Mouse (Mus musculus) G1E-ER4 (cell line): ENCODE data around the gene Uba52. TPM values are rescaled to one million over a fixed set of nuclear protein-coding genes. Genes with fewer than 3 reads are reported as not detected.

ENCODE experiments used
- GATA1 ChIP-seq: IDR thresholded peaks from one replicate; pipeline ENCODE4 v1.8.0; 2012; ENCODE audit warnings: low read length, inconsistent platforms
- polyA plus RNA-seq: library from polyadenylated mRNA; stranded (reverse); fragments of >175 nt; gene quantifications from 2 replicates; pipeline ENCODE4 v1.2.3, GENCODE M21; 2012

The Uba52 gene
- polyA plus RNA-seq, 1 experiment, result 421 TPM

- no peak for TF ChIP-seq GATA1
These were observed 50.4 kb downstream of the Uba52 start for GRCm38 (mm10) chr8:70460199-70460598.

- TF ChIP-seq GATA1, result no peak
These were observed 51.0 kb downstream of the Uba52 start for GRCm38 (mm10) chr8:70459636-70460035.

GRCm38 (mm10) chr8:70458462-70458861 is 52.1 kb downstream of the Uba52 start:
- no peak for TF ChIP-seq GATA1

Other genes starting within 250 kb of the Uba52 start
- gene Homer3, start 228.0 kb downstream of the Uba52 start, polyA plus RNA-seq, result 34.3 and 37.1 TPM in 2 replicates
- 41.5 and 54.5 TPM in 2 replicates for gene Ddx49, start 208.3 kb downstream of the Uba52 start, polyA plus RNA-seq
- 311 and 375 TPM in 2 replicates for gene Cope, start 208.3 kb downstream of the Uba52 start, polyA plus RNA-seq
- not detected in 2 replicates for gene Cers1, start 195.0 kb downstream of the Uba52 start, polyA plus RNA-seq
- not detected in 2 replicates for gene Gdf1, start 181.0 kb downstream of the Uba52 start, polyA plus RNA-seq
- 126 and 139 TPM in 2 replicates for gene Upf1, start 157.5 kb downstream of the Uba52 start, polyA plus RNA-seq
- 0.28 and 0.29 TPM in 2 replicates for gene Comp, start 137.2 kb downstream of the Uba52 start, polyA plus RNA-seq
- gene Crtc1, start 71.2 kb downstream of the Uba52 start, polyA plus RNA-seq, result 25.8 and 29.6 TPM in 2 replicates
- 10.0 and 10.8 TPM in 2 replicates for gene Klhl26, start 33.8 kb downstream of the Uba52 start, polyA plus RNA-seq
- gene Tmem59l, start 23.4 kb downstream of the Uba52 start, polyA plus RNA-seq, result not detected in 2 replicates
- gene Crlf1, start 17.6 kb downstream of the Uba52 start, polyA plus RNA-seq, result not detected in 2 replicates
- 264 and 347 TPM in 2 replicates for gene Rex1bd, start 4.0 kb downstream of the Uba52 start, polyA plus RNA-seq
- gene Fkbp8, start 16.9 kb upstream of the Uba52 start, polyA plus RNA-seq, result 1,137 and 1,401 TPM in 2 replicates
- gene Kxd1, start 17.2 kb upstream of the Uba52 start, polyA plus RNA-seq, result 41.4 and 54.9 TPM in 2 replicates
- gene Ell, start 28.7 kb upstream of the Uba52 start, polyA plus RNA-seq, result 50.0 and 51.6 TPM in 2 replicates
- 184 and 204 TPM in 2 replicates for gene Isyna1, start 83.6 kb upstream of the Uba52 start, polyA plus RNA-seq
- 968 and 1,213 TPM in 2 replicates for gene Ssbp4, start 98.1 kb upstream of the Uba52 start, polyA plus RNA-seq
- gene Lrrc25, start 105.4 kb upstream of the Uba52 start, polyA plus RNA-seq, result 0.08 and 0.13 TPM in 2 replicates
- gene Gdf15, start 121.7 kb upstream of the Uba52 start, polyA plus RNA-seq, result 0.05 TPM in 1 of 2 replicates, not detected in the other
- 3.7 and 5.0 TPM in 2 replicates for gene Pgpep1, start 149.6 kb upstream of the Uba52 start, polyA plus RNA-seq
- gene Lsm4, start 162.4 kb upstream of the Uba52 start, polyA plus RNA-seq, result 887 and 1,189 TPM in 2 replicates
- gene Jund, start 188.1 kb upstream of the Uba52 start, polyA plus RNA-seq, result 173 and 232 TPM in 2 replicates
- not detected in 2 replicates for gene Iqcn, start 192.7 kb upstream of the Uba52 start, polyA plus RNA-seq
- not detected in 2 replicates for gene Gm3336, start 207.7 kb upstream of the Uba52 start, polyA plus RNA-seq
- gene Pde4c, start 212.9 kb upstream of the Uba52 start, polyA plus RNA-seq, result 0.81 and 1.2 TPM in 2 replicates
- gene Rab3a, start 243.9 kb upstream of the Uba52 start, polyA plus RNA-seq, result 21.8 and 26.1 TPM in 2 replicates